Mouse (Mus musculus): ENCODE measurements around the gene Sox18. TPM values are rescaled to one million over a fixed set of nuclear protein-coding genes. Genes with fewer than 3 reads are reported as not detected.

The Sox18 gene
- polyA plus RNA-seq, 2 experiments: 37.8 to 49.8 TPM

- WGBS: 71% methylated on average over 3 of the region's 3 CpGs
Measured at GRCm38 (mm10) chr2:181662620-181663297, 8.7 kb downstream of the Sox18 start.

GRCm38 (mm10) chr2:181659609-181660055 is 11.8 kb downstream of the Sox18 start:
- Histone ChIP-seq H3K27ac (replicated peaks; ENCODE audit: low read depth, low read length) (no peak overlapping the region), H3K4me2 (replicated peaks; ENCODE audit: low read depth, low read length, severe bottlenecking) (no peak overlapping the region)
- peak; percentile 74; the same call in 1 of the 2 replicates for ATAC-seq (ENCODE audit: low FRiP score, low read depth)

More at GRCm38 (mm10) chr2:181662620-181663297, 8.7 kb downstream of the Sox18 start:
- H3K36me3 ChIP-seq (ENCODE audit: control insufficient read depth, insufficient read depth, low read length): 0 out of 2 replicates have a peak, but pooled peaks cover 4% of the 10 kb centered on the region
- no peak for DNase-seq (ENCODE audit: low spot score)
- H3K4me1 ChIP-seq (ENCODE audit: control insufficient read depth, insufficient read depth, low read length): no peaks in the 10 kb centered on the region
- no peaks in the 10 kb centered on the region for H3K27me3 ChIP-seq (ENCODE audit: control insufficient read depth, insufficient read depth, low read length)
- no peak for ATAC-seq (ENCODE audit: low FRiP score, low read depth)
- no peak overlapping the region for H3K9ac ChIP-seq (ENCODE audit: low read depth, low read length, severe bottlenecking)
- no peak for TF ChIP-seq POLR2A (IDR thresholded peaks at IDR 0.05; ENCODE audit: borderline replicate concordance, extremely low read depth, insufficient read depth, insufficient read length)
- H3K4me3 ChIP-seq (replicated peaks; ENCODE audit: low read length): no peak overlapping the region
- H3K27ac ChIP-seq (replicated peaks; ENCODE audit: low read depth, low read length): no peak overlapping the region
- no peak overlapping the region for H3K4me2 ChIP-seq (replicated peaks; ENCODE audit: low read depth, low read length, severe bottlenecking)
- no peaks in the 10 kb centered on the region for H3K9me3 ChIP-seq (ENCODE audit: control insufficient read depth, low read length)

GRCm38 (mm10) chr2:181658930-181659555 is 12.4 kb downstream of the Sox18 start:
- H3K9me3 ChIP-seq (ENCODE audit: control insufficient read depth, low read length): no peaks in the 10 kb centered on the region
- H3K9ac ChIP-seq (ENCODE audit: low read depth, low read length, severe bottlenecking): no peak overlapping the region
- DNase-seq (ENCODE audit: low spot score) (peak; percentile 68), ATAC-seq (ENCODE audit: low FRiP score, low read depth) (peak; percentile 39)
- H3K4me2 ChIP-seq (replicated peaks; ENCODE audit: low read depth, low read length, severe bottlenecking): no peak overlapping the region
- WGBS: 39% methylated on average over 17 of the region's 17 CpGs
- no peaks in the 10 kb centered on the region for H3K4me1 ChIP-seq (ENCODE audit: control insufficient read depth, insufficient read depth, low read length)
- peaks cover 33% of the 10 kb centered on the region for H3K36me3 ChIP-seq (ENCODE audit: control insufficient read depth, insufficient read depth, low read length)
- no peak overlapping the region for H3K27ac ChIP-seq (replicated peaks; ENCODE audit: low read depth, low read length)
- H3K27me3 ChIP-seq (ENCODE audit: control insufficient read depth, insufficient read depth, low read length): no peaks in the 10 kb centered on the region
- no peak overlapping the region for H3K4me3 ChIP-seq (replicated peaks; ENCODE audit: low read length)
- no peak for TF ChIP-seq POLR2A (IDR thresholded peaks at IDR 0.05; ENCODE audit: borderline replicate concordance, extremely low read depth, insufficient read depth, insufficient read length)

More at GRCm38 (mm10) chr2:181659609-181660055, 11.8 kb downstream of the Sox18 start:
- H3K4me3 ChIP-seq (replicated peaks; ENCODE audit: low read length): no peak overlapping the region
- peak; percentile 41 for DNase-seq (ENCODE audit: low spot score)
- H3K27me3 ChIP-seq (ENCODE audit: control insufficient read depth, insufficient read depth, low read length): no peaks in the 10 kb centered on the region
- peaks cover 27% of the 10 kb centered on the region for H3K36me3 ChIP-seq (ENCODE audit: control insufficient read depth, insufficient read depth, low read length)
- H3K4me1 ChIP-seq (ENCODE audit: control insufficient read depth, insufficient read depth, low read length): no peaks in the 10 kb centered on the region
- 17% methylated on average over 9 of the region's 9 CpGs for WGBS
- no peak for TF ChIP-seq POLR2A (IDR thresholded peaks at IDR 0.05; ENCODE audit: borderline replicate concordance, extremely low read depth, insufficient read depth, insufficient read length)
- H3K9ac ChIP-seq (ENCODE audit: low read depth, low read length, severe bottlenecking): no peak overlapping the region
- no peaks in the 10 kb centered on the region for H3K9me3 ChIP-seq (ENCODE audit: control insufficient read depth, low read length)

- Histone ChIP-seq H3K9ac (ENCODE audit: low read depth, low read length, severe bottlenecking) (no peak overlapping the region), H3K27me3 (ENCODE audit: control insufficient read depth, insufficient read depth, low read length) (no peaks in the 10 kb centered on the region), H3K9me3 (ENCODE audit: control insufficient read depth, low read length) (no peaks in the 10 kb centered on the region), H3K36me3 (ENCODE audit: control insufficient read depth, insufficient read depth, low read length) (peaks cover 38% of the 10 kb centered on the region), H3K4me3 (replicated peaks; ENCODE audit: low read length) (no peak overlapping the region), H3K27ac (replicated peaks; ENCODE audit: low read depth, low read length) (no peak overlapping the region), H3K4me1 (ENCODE audit: control insufficient read depth, insufficient read depth, low read length) (no peaks in the 10 kb centered on the region), H3K4me2 (replicated peaks; ENCODE audit: low read depth, low read length, severe bottlenecking) (no peak overlapping the region)
- ATAC-seq (ENCODE audit: low FRiP score, low read depth): no peak
- no peak for DNase-seq (ENCODE audit: low spot score)
- WGBS: 81% methylated on average over 7 of the region's 7 CpGs
- TF ChIP-seq POLR2A (IDR thresholded peaks at IDR 0.05; ENCODE audit: borderline replicate concordance, extremely low read depth, insufficient read depth, insufficient read length): no peak
Measured at GRCm38 (mm10) chr2:181658528-181658927, 12.9 kb downstream of the Sox18 start.

GRCm38 (mm10) chr2:181657441-181657840 is 14.0 kb downstream of the Sox18 start:
- ATAC-seq (ENCODE audit: low FRiP score, low read depth) (no peak), DNase-seq (ENCODE audit: low spot score) (no peak)
- H3K4me1 ChIP-seq (ENCODE audit: control insufficient read depth, insufficient read depth, low read length): no peaks in the 10 kb centered on the region
- H3K9me3 ChIP-seq (ENCODE audit: control insufficient read depth, low read length): no peaks in the 10 kb centered on the region
- WGBS: 44% methylated on average over 2 of the region's 2 CpGs
- H3K27ac ChIP-seq (replicated peaks; ENCODE audit: low read depth, low read length): no peak overlapping the region
- peaks cover 49% of the 10 kb centered on the region for H3K36me3 ChIP-seq (ENCODE audit: control insufficient read depth, insufficient read depth, low read length)
- no peak overlapping the region for H3K4me2 ChIP-seq (replicated peaks; ENCODE audit: low read depth, low read length, severe bottlenecking)
- no peak overlapping the region for H3K4me3 ChIP-seq (replicated peaks; ENCODE audit: low read length)
- no peak for TF ChIP-seq POLR2A (IDR thresholded peaks at IDR 0.05; ENCODE audit: borderline replicate concordance, extremely low read depth, insufficient read depth, insufficient read length)
- H3K9ac ChIP-seq (ENCODE audit: low read depth, low read length, severe bottlenecking): no peak overlapping the region
- H3K27me3 ChIP-seq (ENCODE audit: control insufficient read depth, insufficient read depth, low read length): no peaks in the 10 kb centered on the region
